Mouse (Mus musculus): ENCODE results near the gene Arhgef17. TPM values are rescaled to one million over a fixed set of nuclear protein-coding genes. Genes with fewer than 3 reads are reported as not detected.

Arhgef17 gene
- polyA plus RNA-seq, 1 experiment from 2014 or later, result 14.4 TPM

GRCm38 (mm10) chr7:100862828-100863638, 68.9 kb downstream of the Arhgef17 start, which contains the start of gene Relt:
Relt (minus strand) TSS chr7:100863446.
- WGBS, result under 1% methylated on average over 91 of the region's 91 CpGs
- ATAC-seq (replicated peaks), result peak; percentile 91
- H3K9me3 ChIP-seq, result no peaks in the 10 kb centered on the region
- H3K27ac ChIP-seq, result peak within 1 kb of the TSS; percentile 70
- H3K9ac ChIP-seq, result peak within 1 kb of the TSS; percentile 70
- H3K4me2 ChIP-seq, result peak within 1 kb of the TSS; percentile 97
- H3K4me3 ChIP-seq, result peak within 1 kb of the TSS; percentile 62
- H3K27me3 ChIP-seq (replicated peaks), result no peaks in the 10 kb centered on the region
- no peaks in the 10 kb centered on the region for H3K36me3 ChIP-seq (replicated peaks)
- peaks cover 4% of the 10 kb centered on the region; the same call in 1 of the 2 replicates for H3K4me1 ChIP-seq

GRCm38 (mm10) chr7:100862353-100862752, 69.6 kb downstream of the Arhgef17 start:
- Histone ChIP-seq H3K9me3 (no peaks in the 10 kb centered on the region), H3K9ac (peak overlapping the region; percentile 70), H3K27me3 (replicated peaks) (no peaks in the 10 kb centered on the region), H3K4me3 (peak overlapping the region; percentile 62), H3K4me1 (peaks cover 4% of the 10 kb centered on the region; the same call in 1 of the 2 replicates), H3K27ac (peak overlapping the region; percentile 70; the same call in 1 of the 2 replicates), H3K36me3 (replicated peaks) (no peaks in the 10 kb centered on the region), H3K4me2 (peak overlapping the region; percentile 97)
- WGBS, result 12% methylated on average over 4 of the region's 4 CpGs
- ATAC-seq (replicated peaks), result peak; percentile 2; the same call in 1 of the 2 replicates

- ATAC-seq (replicated peaks), result no peak
- Histone ChIP-seq H3K27me3 (replicated peaks) (no peaks in the 10 kb centered on the region), H3K4me3 (no peak overlapping the region), H3K27ac (no peak overlapping the region), H3K9ac (no peak overlapping the region), H3K9me3 (no peaks in the 10 kb centered on the region), H3K4me2 (no peak overlapping the region), H3K36me3 (replicated peaks) (no peaks in the 10 kb centered on the region), H3K4me1 (peaks cover 4% of the 10 kb centered on the region; the same call in 1 of the 2 replicates)
- WGBS, result 95% methylated on average over 5 of the region's 5 CpGs
Measured at GRCm38 (mm10) chr7:100861209-100861608, 70.7 kb downstream of the Arhgef17 start.

- WGBS, result 83% methylated on average over 3 of the region's 3 CpGs
- no peak overlapping the region for H3K4me2 ChIP-seq
- H3K9me3 ChIP-seq, result no peaks in the 10 kb centered on the region
- no peak overlapping the region for H3K9ac ChIP-seq
- H3K27me3 ChIP-seq (replicated peaks), result no peaks in the 10 kb centered on the region
- ATAC-seq (replicated peaks), result no peak
- H3K36me3 ChIP-seq (replicated peaks), result no peaks in the 10 kb centered on the region
- H3K27ac ChIP-seq, result no peak overlapping the region
- peaks cover 4% of the 10 kb centered on the region; the same call in 1 of the 2 replicates for H3K4me1 ChIP-seq
- no peak overlapping the region for H3K4me3 ChIP-seq
Measured at GRCm38 (mm10) chr7:100860450-100860849, 71.5 kb downstream of the Arhgef17 start.

GRCm38 (mm10) chr7:100855795-100856573, 75.9 kb downstream of the Arhgef17 start:
- Histone ChIP-seq H3K27ac (no peak overlapping the region), H3K27me3 (replicated peaks) (no peaks in the 10 kb centered on the region), H3K9me3 (no peaks in the 10 kb centered on the region), H3K36me3 (replicated peaks) (no peaks in the 10 kb centered on the region), H3K4me1 (peaks cover 11% of the 10 kb centered on the region; the same call in 1 of the 2 replicates), H3K4me2 (no peak overlapping the region), H3K4me3 (no peak overlapping the region), H3K9ac (no peak overlapping the region)
- WGBS, result 69% methylated on average over 5 of the region's 5 CpGs
- no peak for ATAC-seq (replicated peaks)

GRCm38 (mm10) chr7:100855300-100855699, 76.6 kb downstream of the Arhgef17 start:
- Histone ChIP-seq H3K9me3 (no peaks in the 10 kb centered on the region), H3K4me2 (no peak overlapping the region), H3K27ac (no peak overlapping the region), H3K36me3 (replicated peaks) (no peaks in the 10 kb centered on the region), H3K9ac (no peak overlapping the region), H3K4me3 (no peak overlapping the region), H3K4me1 (peaks cover 11% of the 10 kb centered on the region; the same call in 1 of the 2 replicates), H3K27me3 (replicated peaks) (no peaks in the 10 kb centered on the region)
- no peak for ATAC-seq (replicated peaks)
- 44% methylated on average over 4 of the region's 4 CpGs for WGBS

- Histone ChIP-seq H3K4me2 (no peak overlapping the region), H3K36me3 (replicated peaks) (no peaks in the 10 kb centered on the region), H3K4me3 (no peak overlapping the region), H3K9me3 (no peaks in the 10 kb centered on the region), H3K27ac (no peak overlapping the region), H3K27me3 (replicated peaks) (no peaks in the 10 kb centered on the region), H3K9ac (no peak overlapping the region), H3K4me1 (peaks cover 11% of the 10 kb centered on the region; the same call in 1 of the 2 replicates)
- 69% methylated on average over 5 of the region's 5 CpGs for WGBS
- no peak for ATAC-seq (replicated peaks)
Measured at GRCm38 (mm10) chr7:100854861-100855260, 77.0 kb downstream of the Arhgef17 start.

GRCm38 (mm10) chr7:100854137-100854814, 77.6 kb downstream of the Arhgef17 start:
- ATAC-seq (replicated peaks), result no peak
- Histone ChIP-seq H3K9ac (no peak overlapping the region), H3K4me2 (no peak overlapping the region), H3K27ac (no peak overlapping the region), H3K4me1 (peaks cover 11% of the 10 kb centered on the region; the same call in 1 of the 2 replicates), H3K36me3 (replicated peaks) (no peaks in the 10 kb centered on the region), H3K9me3 (no peaks in the 10 kb centered on the region), H3K27me3 (replicated peaks) (no peaks in the 10 kb centered on the region), H3K4me3 (no peak overlapping the region)
- WGBS, result 54% methylated on average over 6 of the region's 6 CpGs

- Histone ChIP-seq H3K4me2 (no peak overlapping the region), H3K4me3 (no peak overlapping the region), H3K36me3 (replicated peaks) (no peaks in the 10 kb centered on the region), H3K9ac (no peak overlapping the region), H3K4me1 (peaks cover 11% of the 10 kb centered on the region; the same call in 1 of the 2 replicates), H3K27ac (no peak overlapping the region), H3K27me3 (replicated peaks) (no peaks in the 10 kb centered on the region), H3K9me3 (no peaks in the 10 kb centered on the region)
- WGBS, result 79% methylated on average over 3 of the region's 3 CpGs
- ATAC-seq (replicated peaks), result no peak
Measured at GRCm38 (mm10) chr7:100853396-100853795, 78.5 kb downstream of the Arhgef17 start.

GRCm38 (mm10) chr7:100851481-100852356, 80.2 kb downstream of the Arhgef17 start:
- H3K27ac ChIP-seq, result no peak overlapping the region
- H3K9me3 ChIP-seq, result no peaks in the 10 kb centered on the region
- no peaks in the 10 kb centered on the region for H3K27me3 ChIP-seq (replicated peaks)
- no peaks in the 10 kb centered on the region for H3K36me3 ChIP-seq (replicated peaks)
- no peak for ATAC-seq (replicated peaks)
- H3K4me1 ChIP-seq, result peaks cover 11% of the 10 kb centered on the region; the same call in 1 of the 2 replicates
- WGBS, result 68% methylated on average over 9 of the region's 9 CpGs
- no peak overlapping the region for H3K9ac ChIP-seq
- no peak overlapping the region for H3K4me2 ChIP-seq
- H3K4me3 ChIP-seq, result no peak overlapping the region

GRCm38 (mm10) chr7:100849508-100849907, 82.4 kb downstream of the Arhgef17 start:
- Histone ChIP-seq H3K27ac (no peak overlapping the region), H3K4me3 (no peak overlapping the region), H3K4me1 (peaks cover 11% of the 10 kb centered on the region; the same call in 1 of the 2 replicates), H3K27me3 (replicated peaks) (no peaks in the 10 kb centered on the region), H3K9ac (no peak overlapping the region), H3K36me3 (replicated peaks) (no peaks in the 10 kb centered on the region), H3K4me2 (no peak overlapping the region), H3K9me3 (no peaks in the 10 kb centered on the region)
- no peak for ATAC-seq (replicated peaks)
- WGBS, result 89% methylated on average over 2 of the region's 2 CpGs
